8 mouse cellular contexts compared by ENCODE assay signal in genomic region chr6:31082613-31083470, GRCm38 (mm10).
DNase-seq lines count a peak whose midpoint lies in the region; ATAC-seq and TF ChIP-seq lines count a peak whose summit lies in the region.
"Had no signal": no experiment of that assay in that cellular context is flagged by ENCODE, and none has a peak within 500 bp of the region (broad histone marks: within the 10 kb centered on the region; RNA-seq: fewer than 3 reads in every experiment).

No protein-coding gene starts in this region.

- TF ChIP-seq CTCF in left cerebral cortex, adult 2 months (IDR thresholded peaks at IDR 0.05), result no peak

- no peaks in the 10 kb centered on the region for H3K9me3 ChIP-seq in limb, embryonic 12.5 days

- H3K27me3 ChIP-seq in limb, embryonic 12.5 days, result no peaks in the 10 kb centered on the region

- no peak overlapping the region for H3K4me3 ChIP-seq in left cerebral cortex, adult 2 months
- no peak overlapping the region for H3K4me3 ChIP-seq in limb, embryonic 12.5 days (replicated peaks)

- no peak overlapping the region for H3K4me2 ChIP-seq in limb, embryonic 12.5 days

- H3K4me1 ChIP-seq in limb, embryonic 12.5 days (replicated peaks), result peaks cover 59% of the 10 kb centered on the region

- 64% methylated on average over 10 of the region's 10 CpGs for WGBS in limb, embryonic 12.5 days

- intact Hi-C loops in left cerebral cortex, adult 2 months (cut with DNase I), result no loop called here
- intact Hi-C loops in left cerebral cortex, postnatal 10 days (cut with DNase I), result no loop called here

- H3K27ac ChIP-seq in left cerebral cortex, adult 2 months, result 0 out of 2 replicates have a peak overlapping the region, but pooled peaks have one; percentile 8
- H3K27ac ChIP-seq in limb, embryonic 12.5 days, result peak overlapping the region; percentile 72

- DNase-seq in left cerebral cortex, adult 2 months (ENCODE audit: extremely low spot score in 1 of 2, low spot score in 2 of 2), result no peak
- DNase-seq in left cerebral cortex, postnatal 10 days (ENCODE audit: extremely low spot score in 1 of 2, low spot score in 2 of 2), result no peak
- DNase-seq in cerebellum, adult 11-12 months, result peak; percentile 62
- DNase-seq in gastrocnemius, postnatal 10 days, result peak; percentile 50
- no peak for DNase-seq in kidney, postnatal 14 days
- DNase-seq in lung, postnatal 25 days (ENCODE audit: low spot score), result no peak
- DNase-seq: kidney, postnatal 10 days had no signal

- H3K9ac ChIP-seq in limb, embryonic 12.5 days (replicated peaks), result no peak overlapping the region

- ATAC-seq in limb, embryonic 12.5 days (ENCODE audit: insufficient number of reproducible peaks, insufficient read depth, low FRiP score, low TSS enrichment, low read depth), result no peak

- no peaks in the 10 kb centered on the region for H3K36me3 ChIP-seq in limb, embryonic 12.5 days

Comparison
In these comparisons a context has a peak if more than half of its experiments do, and no peak if none do; other contexts are left out.
1. DNase-seq: peak in cerebellum, adult 11-12 months (single experiment) and gastrocnemius, postnatal 10 days (single experiment); none in left cerebral cortex, adult 2 months (0 of 2), left cerebral cortex, postnatal 10 days (0 of 2), kidney, postnatal 14 days (single experiment) and lung, postnatal 25 days (single experiment).